Mouse (Mus musculus) thymus, postnatal 4 days (tissue): Measurements from ENCODE around the gene Gm815.

ENCODE experiments used
- DNase-seq: peaks from one replicate; pipeline ENCODE4 v3.0.0; 2021

Gm815 gene

GRCm38 (mm10) chr19:26885616-26886015, at the start of gene Gm815:
Gene Gm815, plus strand, starts transcription at chr19:26885881.
- DNase-seq = no peak

DNA sequence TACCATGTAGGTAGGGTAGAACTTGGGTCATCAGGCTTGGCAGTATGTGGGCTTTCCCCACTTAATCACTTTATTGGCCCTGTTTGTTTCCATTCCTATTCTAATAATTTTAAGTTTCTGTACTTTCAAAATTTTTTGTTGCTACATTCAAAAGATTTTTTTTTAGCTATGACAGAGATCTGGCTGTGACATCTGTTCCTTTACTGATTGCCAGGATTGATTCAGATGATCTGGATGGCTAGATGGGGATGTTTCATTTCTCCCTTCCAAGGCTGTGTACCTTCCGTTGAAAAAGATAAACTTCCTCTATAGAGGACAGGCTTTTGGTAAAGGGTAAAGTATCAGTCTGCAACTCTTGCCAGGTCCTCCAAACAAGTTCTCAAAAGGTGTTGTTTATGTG, 48.1 kb upstream of the Gm815 start:
- DNase-seq = no peak

DNA sequence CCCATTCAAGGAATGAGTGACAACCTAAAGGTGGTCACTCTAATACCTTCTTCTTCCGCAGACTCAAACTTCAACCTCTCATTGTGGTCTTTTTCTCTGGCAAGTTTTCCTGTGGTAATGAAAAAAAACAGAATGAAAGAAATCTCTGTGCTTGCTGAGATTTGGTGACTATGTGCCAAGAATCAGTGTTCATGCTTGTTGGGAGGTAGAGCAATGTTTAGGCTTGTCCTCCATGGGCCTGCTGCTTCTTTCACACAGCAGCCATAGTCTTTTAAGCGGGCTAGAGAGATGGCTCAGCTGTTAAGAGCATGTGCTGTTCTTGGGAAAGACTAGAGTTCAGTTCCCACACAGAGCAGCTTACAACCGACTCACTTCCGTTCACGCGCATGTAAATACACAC, 41.8 kb upstream of the Gm815 start:
- no peak for DNase-seq

- DNase-seq = peak; percentile 10
Measured at GRCm38 (mm10) chr19:26844813-26845212, 40.9 kb upstream of the Gm815 start.

- DNase-seq = peak; percentile 86
Measured at GRCm38 (mm10) chr19:26845276-26846016, 40.2 kb upstream of the Gm815 start.

GRCm38 (mm10) chr19:26846017-26846285, 39.7 kb upstream of the Gm815 start:
- no peak for DNase-seq

- no peak for DNase-seq
Measured at GRCm38 (mm10) chr19:26851017-26851782, 34.5 kb upstream of the Gm815 start.

- DNase-seq = no peak
Measured at GRCm38 (mm10) chr19:26852325-26852900, 33.3 kb upstream of the Gm815 start.

GRCm38 (mm10) chr19:26853701-26854282, 31.9 kb upstream of the Gm815 start:
- no peak for DNase-seq

DNA sequence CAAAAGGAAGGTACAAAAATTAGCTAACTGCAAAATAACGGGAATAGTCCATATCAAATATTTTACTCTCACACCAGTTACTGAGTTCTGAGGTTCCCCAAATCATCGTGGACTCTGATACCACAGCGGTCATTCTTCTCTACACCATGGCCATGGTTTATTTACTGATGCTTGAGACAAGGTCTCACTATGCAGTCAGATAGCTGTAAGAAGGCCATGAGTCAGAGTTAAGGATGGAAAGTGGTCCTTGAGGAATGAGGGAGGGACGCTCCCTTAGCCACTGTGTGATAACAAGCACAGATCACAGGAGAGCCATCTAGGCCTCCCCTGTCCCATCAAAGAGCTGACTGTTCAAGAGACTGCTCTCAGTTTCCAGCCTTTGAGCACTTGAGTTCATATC, 31.0 kb upstream of the Gm815 start:
- DNase-seq = no peak

- DNase-seq = no peak
Measured at GRCm38 (mm10) chr19:26855152-26855551, 30.5 kb upstream of the Gm815 start.

- DNase-seq = no peak
Measured at GRCm38 (mm10) chr19:26858427-26859194, 27.1 kb upstream of the Gm815 start.

- DNase-seq = no peak
Measured at GRCm38 (mm10) chr19:26859195-26859570, 26.5 kb upstream of the Gm815 start.

- DNase-seq = no peak
Measured at GRCm38 (mm10) chr19:26863662-26864061, 22.0 kb upstream of the Gm815 start.

DNA sequence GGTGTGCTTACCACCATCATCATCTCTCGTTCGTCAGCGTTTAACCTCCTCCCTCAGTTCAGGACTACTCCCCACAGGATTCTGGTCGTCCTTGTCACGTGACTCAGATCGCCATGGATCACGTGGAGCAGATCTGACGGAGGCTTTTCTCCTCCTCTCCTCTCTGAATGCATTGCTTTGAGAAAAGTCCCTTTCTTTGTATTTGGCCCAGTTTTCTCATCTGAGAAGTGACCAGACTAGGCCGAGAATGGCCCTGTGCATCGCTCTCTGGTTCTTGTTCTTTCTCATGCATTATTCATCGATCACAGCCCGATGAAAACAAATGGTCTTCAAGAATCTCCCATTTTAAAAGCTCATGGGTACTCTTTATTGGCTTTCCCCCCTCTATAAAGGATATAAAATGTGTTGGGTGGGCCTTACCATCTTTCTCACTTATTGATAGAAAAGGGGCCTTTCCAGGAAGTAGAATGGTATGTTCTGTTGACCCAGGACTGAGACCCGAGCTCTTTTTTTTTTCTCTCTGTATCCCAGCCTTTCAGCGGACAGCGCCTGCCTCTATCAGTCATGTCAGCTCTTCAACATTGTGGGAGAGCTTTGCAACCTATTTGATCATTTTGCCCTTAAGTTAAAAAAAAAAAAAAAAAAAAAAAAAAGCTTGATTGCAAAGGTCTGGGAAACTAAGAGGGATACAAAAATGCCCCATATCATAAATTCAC, 20.5 kb upstream of the Gm815 start:
- DNase-seq = no peak

GRCm38 (mm10) chr19:26865736-26866135, 19.9 kb upstream of the Gm815 start:
- no peak for DNase-seq

GRCm38 (mm10) chr19:26869591-26869990, 16.1 kb upstream of the Gm815 start:
- no peak for DNase-seq

GRCm38 (mm10) chr19:26870280-26870679, 15.4 kb upstream of the Gm815 start:
- DNase-seq = no peak

DNA sequence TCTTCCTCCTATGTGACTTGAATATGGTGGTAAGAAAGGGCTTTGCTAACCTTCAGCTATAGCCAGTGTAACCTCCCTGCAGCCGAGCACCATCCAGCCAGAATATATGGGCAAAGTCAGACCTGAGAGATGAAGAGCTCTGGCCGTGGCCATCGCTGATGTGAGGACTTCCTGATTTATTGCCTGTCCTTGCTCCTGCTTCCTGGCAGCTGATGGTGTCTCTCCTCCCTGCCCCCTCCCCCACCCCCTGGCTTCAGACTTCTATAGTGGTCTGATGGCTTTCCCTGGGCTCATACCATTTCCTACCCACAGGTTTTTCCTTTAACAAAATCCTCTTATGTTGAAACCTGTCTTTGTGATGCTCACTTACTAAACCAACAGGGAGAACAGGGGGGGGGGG, 14.6 kb upstream of the Gm815 start:
- no peak for DNase-seq

DNA sequence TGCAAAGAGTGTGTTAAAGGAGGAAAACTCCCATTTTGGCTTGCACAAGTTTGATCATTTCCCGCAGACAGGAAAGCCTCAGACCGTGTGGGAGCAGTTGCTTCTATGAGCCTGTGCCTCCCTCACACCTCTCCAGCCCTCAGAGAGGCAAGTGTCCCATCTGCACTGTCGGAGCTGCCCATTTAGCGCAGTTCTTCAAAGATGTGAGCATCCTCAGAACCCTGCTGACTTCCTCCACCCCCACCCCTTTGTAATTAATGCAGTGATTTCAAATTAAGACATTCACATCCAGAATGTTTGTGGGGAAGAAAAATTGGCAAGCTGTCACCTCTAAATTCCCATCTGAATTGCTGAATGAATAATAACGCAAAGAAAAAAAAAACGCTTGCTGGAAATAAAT, 12.8 kb upstream of the Gm815 start:
- DNase-seq = no peak

- no peak for DNase-seq
Measured at GRCm38 (mm10) chr19:26875601-26876000, 10.1 kb upstream of the Gm815 start.

- no peak for DNase-seq
Measured at GRCm38 (mm10) chr19:26877180-26877775, 8.4 kb upstream of the Gm815 start.
